Mouse (Mus musculus): ENCODE measurements at regions not wholly inside any gene's neighbourhood (a gene's known extent, or its start where the extent isn't known, plus 50 kb on each side); places are given as distances from the start of the nearest gene placed in this dataset.

- TF ChIP-seq CTCF (IDR thresholded peaks at IDR 0.05; ENCODE audit: low read depth) (no peak), EP300 (IDR thresholded peaks at IDR 0.05; ENCODE audit: low read depth) (no peak)
Observed at GRCm38 (mm10) chr2:83226198-83226597, 282.8 kb downstream of the Fsip2 start.
